Mouse (Mus musculus): ENCODE measurements around the gene Hs6st2.

DNA sequence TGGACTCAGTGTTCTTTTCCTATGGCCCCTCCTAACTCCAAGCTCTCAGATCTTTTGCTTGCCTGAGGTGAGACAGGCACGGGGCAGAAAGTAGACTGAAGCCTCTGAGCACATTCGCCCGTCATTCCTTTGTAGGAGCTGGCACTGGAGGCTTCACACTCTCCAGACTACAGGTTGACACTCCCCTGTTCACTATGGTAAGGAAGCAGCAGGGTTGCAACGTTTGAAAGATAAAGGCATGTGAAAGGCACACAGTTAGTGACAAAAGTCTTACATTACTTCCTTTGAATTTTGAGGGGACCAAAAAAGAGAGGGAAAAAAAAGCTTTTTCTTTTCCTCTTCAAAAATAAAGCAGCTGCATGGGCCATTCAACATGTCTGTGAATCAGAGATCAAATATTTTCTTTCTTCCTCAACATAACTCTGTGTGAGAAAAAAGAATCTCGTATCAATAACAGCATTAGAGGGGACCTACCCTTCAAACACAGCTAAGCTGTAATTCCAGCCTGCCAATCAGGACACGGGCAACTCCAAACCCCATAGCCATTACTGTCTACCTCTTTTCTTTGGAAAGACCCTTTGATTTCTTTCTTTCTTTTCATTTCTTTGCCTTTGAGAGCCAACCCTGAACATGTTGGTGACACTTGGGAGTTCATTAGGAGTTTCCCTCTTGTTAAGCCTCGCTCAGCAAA lies 177.7 kb downstream of the Hs6st2 start:
- no peak for TF ChIP-seq CTCF (IDR thresholded peaks at IDR 0.05; ENCODE audit: control insufficient read depth, insufficient read depth, insufficient read length)
- no peak for TF ChIP-seq MAX (IDR thresholded peaks at IDR 0.05)
- TF ChIP-seq MYOG (IDR thresholded peaks at IDR 0.05; ENCODE audit: control insufficient read depth, extremely low read depth, insufficient read length), result no peak
- no peak for TF ChIP-seq MYOD1 (IDR thresholded peaks at IDR 0.05; ENCODE audit: control insufficient read depth, insufficient read length, low read depth)
- no peak for TF ChIP-seq USF1 (IDR thresholded peaks at IDR 0.05; ENCODE audit: low read depth)

Data from C2C12 (cell line).